Mouse (Mus musculus) gastrocnemius, postnatal 36 days (tissue): ENCODE data around the gene Ss18l2. TPM values are rescaled to one million over a fixed set of nuclear protein-coding genes. Genes with fewer than 3 reads are reported as not detected.

Experiments used
- DNase-seq, 2 experiments: peaks; one replicate each; pipeline ENCODE4 v3.0.0; 2022
- intact Hi-C: fragments of 180-260 bp; cut with DNase I; formaldehyde crosslinking; loops from one replicate; pipeline ENCODE4 v1.15.1; 2025
- total RNA-seq, 2 experiments: library from RNA; stranded (reverse); gene quantifications; 2 replicates each; pipeline ENCODE4 v1.2.3; 2021

The Ss18l2 gene
- total RNA-seq, 2 experiments from 2014 or later, result 95.2 to 104 TPM

GRCm38 (mm10) chr9:121756785-121757184, 46.7 kb downstream of the Ss18l2 start:
- no peak for DNase-seq
- intact Hi-C loops, result loop anchor here (5.0 kb wide), 1 partner anchor 71 kb away; no protein-coding TSS in a partner anchor

- intact Hi-C loops, result loop anchor here (5.0 kb wide), 1 partner anchor 70 kb away; no protein-coding TSS in a partner anchor
- DNase-seq, result peak in 1 of 2 experiments; percentile 30
These were observed 47.3 kb downstream of the Ss18l2 start for GRCm38 (mm10) chr9:121757432-121757831.

GRCm38 (mm10) chr9:121757835-121758814, 48.0 kb downstream of the Ss18l2 start:
- DNase-seq, result peak; percentile 49 to 52
- intact Hi-C loops, result loop anchor here (5.0 kb wide), 1 partner anchor 69 kb away; no protein-coding TSS in a partner anchor

DNA sequence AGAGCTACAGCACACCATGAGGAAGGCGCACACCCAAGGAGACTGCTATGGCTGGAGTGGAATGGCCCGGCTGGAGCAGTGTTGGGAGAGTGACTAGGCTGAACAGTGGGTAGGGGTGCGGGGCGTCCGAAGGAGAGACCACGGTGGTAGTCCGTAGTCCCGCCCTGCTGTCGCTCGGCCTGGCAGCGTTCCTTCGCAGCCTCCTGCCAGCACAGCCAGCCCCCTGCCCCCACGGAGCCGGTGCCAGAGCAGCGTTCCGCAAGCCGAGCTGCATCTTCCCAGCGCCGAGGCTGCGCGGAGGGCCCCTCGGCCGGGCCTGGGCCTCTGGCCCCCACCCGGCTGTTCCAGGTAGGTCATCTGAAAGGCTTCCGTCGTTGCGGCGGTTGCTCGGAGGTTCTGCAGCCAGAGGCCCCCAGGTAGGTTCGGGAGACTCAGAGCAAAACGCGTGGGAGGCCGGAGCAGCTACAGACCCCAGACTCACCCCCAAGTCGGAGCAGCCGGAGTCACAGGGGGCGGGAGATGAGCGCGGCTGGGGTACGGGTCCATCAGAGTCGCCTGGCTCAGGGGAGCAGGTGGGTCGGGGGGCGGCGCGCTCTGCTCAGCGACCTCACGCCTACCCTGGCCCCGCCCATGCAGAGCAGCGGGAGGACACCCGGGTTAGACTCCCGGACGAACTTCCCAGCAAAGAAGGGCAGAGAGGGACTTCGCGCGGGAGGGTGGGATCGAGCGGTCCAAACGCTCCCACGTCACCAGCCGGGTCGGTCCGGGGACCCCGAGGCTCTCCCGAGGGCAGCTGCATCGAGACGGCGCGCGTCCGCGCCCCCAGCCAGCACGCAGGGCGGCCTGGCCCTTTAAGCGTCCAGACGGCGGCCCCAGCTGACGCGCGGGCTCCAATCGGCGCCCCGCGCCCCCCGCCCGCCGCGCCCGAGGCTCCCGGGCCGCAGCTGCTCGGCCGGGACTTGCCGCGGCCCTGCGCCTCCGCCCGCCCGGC, 49.3 kb downstream of the Ss18l2 start, which contains the start of gene Zfp651:
Zfp651 (plus strand) TSS at position 240 of the 991 bp plus-strand sequence.
- intact Hi-C loops, result loop anchor here (5.0 kb wide), 2 partner anchors 37 to 68 kb away; no protein-coding TSS in a partner anchor
- DNase-seq, result peak in 1 of 2 experiments; percentile 65

GRCm38 (mm10) chr9:121760271-121761090, 50.4 kb downstream of the Ss18l2 start:
- peak; percentile 63 to 70 for DNase-seq
- intact Hi-C loops, result loop anchor here (5.0 kb wide), 1 partner anchor 38 kb away; no protein-coding TSS in a partner anchor

DNA sequence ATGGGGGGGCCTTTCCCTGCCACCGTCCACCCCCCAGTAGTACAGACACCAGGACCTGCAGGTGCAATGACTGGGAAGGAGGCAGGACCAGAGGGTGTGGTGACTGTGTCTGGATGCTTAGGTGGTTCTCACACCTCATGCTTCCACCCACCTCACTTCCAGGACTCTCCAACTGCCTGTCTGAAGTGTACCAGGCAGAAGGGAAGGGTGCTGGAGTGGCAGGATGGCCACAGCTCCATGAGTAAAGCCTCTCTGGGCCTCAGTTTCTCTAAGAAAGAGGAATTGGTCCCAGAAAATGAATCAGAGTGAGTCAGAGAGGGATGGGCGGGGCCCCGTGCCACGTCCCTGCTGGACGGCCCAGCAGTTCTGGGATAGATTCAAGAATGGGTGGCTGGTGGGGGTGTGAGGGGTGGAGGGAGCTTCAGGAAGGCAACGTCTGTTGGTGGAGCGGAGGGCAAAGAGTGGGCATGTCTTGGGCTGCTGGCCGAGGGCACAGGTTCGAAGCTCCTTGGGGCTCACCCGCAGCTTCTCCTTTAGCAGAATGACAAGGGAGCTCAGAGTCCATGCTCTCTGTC, 51.0 kb downstream of the Ss18l2 start:
- intact Hi-C loops, result loop anchor here (5.0 kb wide), 1 partner anchor 39 kb away; no protein-coding TSS in a partner anchor
- DNase-seq, result peak in 1 of 2 experiments; percentile 41

DNA sequence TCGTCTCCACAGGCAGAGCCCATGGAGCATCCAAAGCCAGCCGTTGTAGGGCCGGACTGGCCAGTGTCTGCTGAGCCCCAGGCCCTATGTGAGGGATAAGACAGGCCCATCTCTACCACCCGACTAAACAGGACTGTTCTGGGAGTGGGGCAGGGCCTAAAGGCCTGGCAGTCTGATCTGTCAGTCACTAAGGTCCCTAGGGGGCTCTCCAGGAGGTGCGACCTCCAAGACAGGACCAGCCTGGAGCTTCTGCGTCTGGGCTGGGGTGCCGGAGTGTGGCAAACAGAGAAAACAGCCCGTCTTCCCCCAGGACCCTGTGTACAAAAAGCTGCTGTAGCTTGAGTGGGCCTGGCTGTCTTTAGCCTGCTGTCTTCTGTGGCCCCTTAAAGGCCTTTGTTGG, 51.7 kb downstream of the Ss18l2 start:
- intact Hi-C loops, result loop anchor here (5.0 kb wide), 1 partner anchor 39 kb away; no protein-coding TSS in a partner anchor

GRCm38 (mm10) chr9:121762248-121762647, 52.1 kb downstream of the Ss18l2 start:
- DNase-seq, result peak in 1 of 2 experiments; percentile 34
- intact Hi-C loops, result loop anchor here (5.0 kb wide), 1 partner anchor 40 kb away; no protein-coding TSS in a partner anchor

More for the DNA sequence above, 51.7 kb downstream of the Ss18l2 start:
- peak in 1 of 2 experiments; percentile 17 for DNase-seq

GRCm38 (mm10) chr9:121762761-121763160, 52.6 kb downstream of the Ss18l2 start:
- intact Hi-C loops, result loop anchor here (5.0 kb wide), 1 partner anchor 40 kb away; no protein-coding TSS in a partner anchor
- DNase-seq, result peak in 1 of 2 experiments; percentile 25

Other genes starting within 250 kb of the Ss18l2 start
- 1 to 10 TPM in 1 of 2 experiments, under 1 TPM in 1; 0.43 to 1.2 TPM for gene Cck, start 214.6 kb upstream of the Ss18l2 start, total RNA-seq
- gene Lyzl4, start 68.2 kb upstream of the Ss18l2 start, total RNA-seq, result not detected
- 1 to 10 TPM; 1.8 to 4.5 TPM for gene Vipr1, start 67.6 kb upstream of the Ss18l2 start, total RNA-seq
- gene Sec22c, start 4.8 kb upstream of the Ss18l2 start, total RNA-seq, result 1 to 10 TPM; 4.7 to 4.9 TPM
- 10 to 100 TPM; 27.4 to 31.6 TPM for gene Nktr, start 8.8 kb downstream of the Ss18l2 start, total RNA-seq
- 100 to 1,000 TPM in 1 of 2 experiments, 10 to 100 TPM in 1; 98.5 to 111 TPM for gene Zfp651, start 49.0 kb downstream of the Ss18l2 start, total RNA-seq
- 100 to 1,000 TPM; 113 to 117 TPM for gene Klhl40, start 67.3 kb downstream of the Ss18l2 start, total RNA-seq
- gene Hhatl, start 82.2 kb downstream of the Ss18l2 start, total RNA-seq, result 100 to 1,000 TPM; 157 to 170 TPM
- under 1 TPM in 1 of 2 experiments, not detected in 1; 0.17 TPM for gene Ccdc13, start 129.1 kb downstream of the Ss18l2 start, total RNA-seq
- gene Higd1a, start 148.0 kb downstream of the Ss18l2 start, total RNA-seq, result 10 to 100 TPM; 96.5 to 97.5 TPM
- under 1 TPM; 0.71 to 0.89 TPM for gene Ackr2, start 188.0 kb downstream of the Ss18l2 start, total RNA-seq
- not detected for gene Cyp8b1, start 206.0 kb downstream of the Ss18l2 start, total RNA-seq
- 1 to 10 TPM; 1.3 to 1.4 TPM for gene Fam198a, start 240.7 kb downstream of the Ss18l2 start, total RNA-seq